Mouse (Mus musculus) brain, adult 10 weeks (tissue): ENCODE measurements around the gene Stk24. TPM values are rescaled to one million over a fixed set of nuclear protein-coding genes. Genes with fewer than 3 reads are reported as not detected.

Experiments used
- polyA plus RNA-seq: library from polyadenylated mRNA; stranded (reverse); fragments of 350-450 nt; fragmentation: Illumina TruSeq; extraction: RNeasy Lipid Tissue Mini Kit (QIAGEN cat#74804); gene quantifications from one replicate; pipeline ENCODE4 v1.2.3, GENCODE M21; 2015; ENCODE audit warnings: low read depth, low replicate concordance

Stk24 gene
- 45.0 TPM for polyA plus RNA-seq

GRCm38 (mm10) chr14:121379827-121380145, at the start of gene Stk24:
Gene Stk24, minus strand, starts transcription at chr14:121380011.

Other genes starting within 250 kb of the Stk24 start
- not detected for gene Slc15a1, start 125.2 kb upstream of the Stk24 start, polyA plus RNA-seq